Mouse (Mus musculus) adrenal gland, postnatal 10 days (tissue): ENCODE measurements around the gene Cyp4a29. TPM values are rescaled to one million over a fixed set of nuclear protein-coding genes. Genes with fewer than 3 reads are reported as not detected.
"Not testable (repeated sequence)": the region's sequence is repeated elsewhere in the genome, so short reads cannot be mapped to it uniquely, and the experiment has no call there.

Experiments
- DNase-seq: peaks from one replicate; pipeline ENCODE4 v3.0.0; 2021; ENCODE audit warnings: mixed read lengths
- long read RNA-seq, 2 experiments: library from polyadenylated mRNA; stranded (forward); transcript quantifications; one replicate each; pipeline ENCODE4 v2.0.0; 2021
- total RNA-seq, 2 experiments: library from RNA; stranded (reverse); gene quantifications; 2 replicates each; pipeline ENCODE4 v1.2.3; 2021

The Cyp4a29 gene
- not detected for total RNA-seq
- long read RNA-seq, experiment 1 = 0 reads
- long read RNA-seq, experiment 2 = 0 reads

DNA sequence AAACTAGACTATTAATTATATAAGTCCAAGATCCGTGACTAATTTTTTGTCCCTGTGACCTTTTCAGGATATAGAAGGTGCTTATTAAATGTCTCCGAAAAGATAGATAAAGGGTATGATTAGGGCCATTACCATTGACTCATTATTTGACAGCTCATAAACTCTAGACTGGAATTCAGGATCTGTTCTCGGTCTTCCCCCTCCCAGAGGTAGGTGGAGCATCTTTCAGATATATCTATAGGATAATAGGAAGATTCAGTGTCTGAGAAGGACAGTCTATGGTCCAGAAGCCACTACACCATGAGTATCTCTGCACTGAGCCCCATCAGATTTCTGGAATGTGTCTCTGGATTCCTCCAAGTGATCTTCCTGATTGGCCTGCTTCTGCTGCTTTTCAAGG lies at the start of gene Cyp4a29:
TSS of gene Cyp4a29 (plus strand) at position 301 of the 400 bp plus-strand sequence.
- DNase-seq = no peak

DNA sequence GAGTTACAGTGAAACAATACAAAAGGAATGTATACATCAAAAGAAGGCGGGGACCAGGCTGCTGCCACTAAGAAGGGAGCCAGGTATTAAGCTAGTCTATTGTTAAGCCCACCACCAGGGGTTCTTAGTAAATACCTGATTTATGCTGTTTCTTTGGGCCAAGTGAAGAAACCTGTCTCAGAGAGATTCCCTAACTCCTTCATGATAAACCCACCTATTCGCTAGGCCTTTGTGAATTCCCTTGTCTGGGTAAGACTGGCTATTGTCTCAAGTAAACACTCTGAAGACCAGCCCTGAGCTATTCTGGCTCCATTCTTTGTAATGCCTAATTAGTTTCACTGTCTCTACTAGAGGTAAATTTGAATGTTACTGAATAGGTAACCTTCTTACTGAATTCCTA lies 9.0 kb upstream of the Cyp4a29 start:
- not testable (repeated sequence) for DNase-seq

DNA sequence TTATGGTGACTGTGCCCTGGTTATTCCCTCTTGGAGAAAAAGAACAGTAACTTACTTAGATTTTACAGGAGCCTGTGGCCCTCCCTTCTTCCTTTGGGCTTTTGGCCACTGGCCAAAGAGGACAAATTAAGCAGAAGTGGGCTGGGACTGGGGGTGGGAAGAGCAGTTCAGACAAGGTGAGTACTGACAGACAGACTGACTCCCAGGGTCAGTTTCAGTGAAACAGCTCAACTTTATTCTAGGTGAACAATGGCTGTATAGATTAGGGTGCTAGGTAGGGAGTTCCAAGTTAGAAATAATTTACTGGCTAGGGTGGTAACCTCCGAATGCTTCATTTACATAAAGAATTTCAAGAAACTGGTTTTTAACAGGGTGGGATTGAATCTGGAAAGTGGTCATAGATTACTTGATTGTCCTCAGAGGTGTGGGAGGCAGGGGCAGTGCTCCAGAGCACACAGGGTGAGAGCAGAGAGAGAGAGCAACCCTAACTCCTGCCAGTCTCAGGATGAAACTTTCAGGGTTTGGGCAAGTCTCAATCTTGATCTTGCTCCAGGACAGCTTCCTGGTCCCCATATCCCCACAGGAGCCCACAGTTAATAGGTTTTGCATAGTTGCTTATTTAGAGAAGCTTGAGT lies 5.3 kb upstream of the Cyp4a29 start:
- no peak for DNase-seq

DNA sequence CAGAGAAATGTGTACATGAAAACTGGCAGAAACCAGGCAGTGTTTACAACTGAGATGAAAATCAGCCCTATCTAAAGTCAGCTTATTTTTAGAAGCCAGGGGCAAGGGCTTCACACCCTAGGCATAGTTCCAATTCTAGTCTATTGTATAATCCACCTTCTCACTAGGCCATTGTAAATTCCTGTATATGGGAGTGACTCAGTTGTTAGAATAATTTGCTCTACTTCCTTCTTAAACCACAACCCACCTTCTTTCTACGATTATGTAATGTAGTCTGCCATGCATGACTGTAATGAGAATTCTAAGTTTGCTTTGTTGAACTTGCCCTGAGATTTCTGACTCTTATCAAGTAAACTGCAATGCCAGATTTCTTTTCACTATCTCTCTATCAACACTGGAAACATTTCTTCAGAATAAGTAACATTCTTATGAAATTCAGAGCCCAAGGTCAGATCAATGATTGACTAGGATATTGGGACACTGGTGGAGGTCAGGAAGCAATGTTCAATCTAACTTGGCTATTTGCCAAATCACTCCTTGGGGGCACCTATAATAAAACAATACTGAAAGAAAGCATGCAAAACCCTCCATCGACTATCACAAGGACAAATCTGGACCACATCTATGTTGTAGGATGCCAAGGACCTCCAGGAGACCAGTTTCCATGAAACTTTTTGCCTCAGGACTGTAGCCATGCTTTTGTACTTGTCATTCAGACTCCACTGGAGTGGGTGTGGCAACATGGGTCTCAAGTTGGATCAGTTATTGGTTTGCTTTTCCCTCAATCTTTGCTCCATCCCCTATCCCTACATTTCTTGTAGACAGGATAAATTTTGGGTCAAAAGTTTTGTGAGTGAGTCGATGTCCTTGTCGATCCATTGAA lies 23.0 kb downstream of the Cyp4a29 start:
- DNase-seq = not testable (repeated sequence)

DNA sequence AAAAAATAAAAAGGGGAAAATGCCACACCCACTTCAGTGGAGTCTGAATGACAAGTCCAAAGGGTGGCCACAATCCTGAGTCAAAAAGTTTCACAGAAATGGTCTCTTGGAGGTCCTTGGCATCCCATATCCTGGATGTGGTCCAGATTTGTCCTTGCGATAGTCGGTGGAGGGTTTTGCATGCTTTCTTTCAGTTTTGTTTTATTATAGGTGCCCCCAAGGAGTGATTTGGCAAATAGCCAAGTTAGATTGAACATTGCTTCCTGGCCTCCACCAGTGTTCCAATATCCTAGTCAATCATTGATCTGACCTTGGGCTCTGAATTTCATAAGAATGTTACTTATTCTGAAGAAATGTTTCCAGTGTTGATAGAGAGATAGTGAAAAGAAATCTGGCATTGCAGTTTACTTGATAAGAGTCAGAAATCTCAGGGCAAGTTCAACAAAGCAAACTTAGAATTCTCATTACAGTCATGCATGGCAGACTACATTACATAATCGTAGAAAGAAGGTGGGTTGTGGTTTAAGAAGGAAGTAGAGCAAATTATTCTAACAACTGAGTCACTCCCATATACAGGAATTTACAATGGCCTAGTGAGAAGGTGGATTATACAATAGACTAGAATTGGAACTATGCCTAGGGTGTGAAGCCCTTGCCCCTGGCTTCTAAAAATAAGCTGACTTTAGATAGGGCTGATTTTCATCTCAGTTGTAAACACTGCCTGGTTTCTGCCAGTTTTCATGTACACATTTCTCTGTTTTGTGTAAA lies 36.5 kb downstream of the Cyp4a29 start:
- DNase-seq = not testable (repeated sequence)

DNA sequence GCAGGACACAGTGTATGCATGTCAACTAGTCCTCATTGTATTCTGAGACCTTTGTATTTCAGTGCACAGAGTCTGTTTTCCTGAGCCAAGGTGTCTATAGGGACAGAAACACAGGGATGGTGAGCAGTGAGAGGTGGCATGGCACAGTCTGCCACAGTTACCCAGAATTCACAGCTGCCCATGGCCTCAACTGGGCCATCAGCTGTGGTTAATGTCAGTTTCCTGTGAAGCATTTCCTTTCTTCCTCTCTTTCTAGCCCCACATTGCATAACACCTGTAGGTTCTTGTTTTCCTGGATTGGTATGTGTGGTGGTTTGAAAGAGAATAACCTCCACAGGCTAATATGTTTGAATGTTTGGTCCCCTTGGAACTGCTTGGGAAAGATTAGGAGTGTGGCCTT lies 38.5 kb downstream of the Cyp4a29 start:
- no peak for DNase-seq

DNA sequence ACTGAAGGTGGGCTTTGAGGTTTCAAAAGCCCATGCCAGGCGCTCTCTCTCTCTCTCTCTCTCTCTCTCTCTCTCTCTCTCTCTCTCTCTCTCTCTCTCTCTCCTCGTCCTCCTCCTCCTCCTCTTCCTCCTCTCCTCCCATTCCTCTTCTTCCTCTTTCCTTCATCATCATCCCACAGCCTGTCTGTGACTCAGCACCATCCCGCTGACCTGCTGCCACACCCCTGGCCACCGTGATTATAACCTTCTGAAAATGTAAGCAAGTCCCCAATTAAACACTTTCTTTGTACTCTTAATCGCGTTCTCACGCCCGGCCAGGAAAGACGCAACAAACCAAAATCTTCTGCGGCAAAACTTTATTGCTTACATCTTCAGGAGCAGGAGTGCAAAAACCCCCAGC lies 38.9 kb downstream of the Cyp4a29 start:
- not testable (repeated sequence) for DNase-seq

DNA sequence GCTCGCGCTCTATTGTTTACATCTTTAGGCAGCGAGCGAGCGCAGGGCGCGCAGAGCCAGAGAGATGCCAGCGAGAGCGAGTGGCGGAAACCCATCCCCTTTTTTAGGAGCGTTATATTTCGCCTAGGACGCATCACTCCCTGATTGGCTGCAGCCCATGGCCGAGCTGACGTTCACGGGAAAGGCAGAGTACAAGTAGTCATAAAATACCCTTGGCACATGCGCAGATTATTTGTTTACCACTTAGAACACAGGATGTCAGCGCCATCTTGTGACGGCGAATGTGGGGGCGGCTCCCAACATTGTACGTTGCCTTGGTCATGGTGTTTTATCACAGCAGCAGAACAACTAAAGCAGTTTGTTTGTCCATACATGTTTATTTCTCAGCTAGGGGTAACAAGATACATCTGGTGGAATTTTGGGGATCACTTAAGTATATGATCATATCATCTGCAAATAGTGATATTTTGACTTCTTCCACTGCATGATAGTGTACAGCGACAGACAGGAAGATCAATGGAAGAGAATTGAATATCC lies 39.4 kb downstream of the Cyp4a29 start:
- DNase-seq = not testable (repeated sequence)

DNA sequence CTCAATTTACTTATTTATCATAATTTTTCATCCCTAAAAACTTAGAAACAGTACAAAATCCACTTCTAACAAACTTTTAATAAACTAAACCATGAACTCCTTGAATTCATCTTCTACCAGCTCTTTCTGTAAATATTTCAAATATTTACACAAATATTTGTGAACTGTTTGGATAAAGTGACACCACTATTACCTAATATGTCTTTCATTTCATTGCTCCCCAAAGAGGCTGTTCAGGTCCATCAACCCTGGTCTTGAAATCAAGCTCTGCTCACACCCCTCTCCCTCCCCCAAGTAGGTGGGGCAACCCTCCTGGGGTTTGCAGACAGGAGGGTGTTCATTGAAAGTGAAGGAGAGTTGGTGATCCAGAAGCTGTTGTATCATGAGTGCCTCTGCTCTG lies 56.9 kb downstream of the Cyp4a29 start, which contains the start of gene Cyp4a12a:
TSS of gene Cyp4a12a (plus strand) at position 301 of the 400 bp plus-strand sequence.
- not testable (repeated sequence) for DNase-seq

Other genes with a start within 250 kb of the Cyp4a29 start
- 1 to 10 TPM; 2.6 to 4.1 TPM for gene Stil, start 241.9 kb upstream of the Cyp4a29 start, total RNA-seq
- gene Tal1, start 185.7 kb upstream of the Cyp4a29 start, total RNA-seq = 1 to 10 TPM; 5.4 to 7.7 TPM
- 1 to 10 TPM in 1 of 2 experiments, under 1 TPM in 1; 0.99 to 1.9 TPM for gene Pdzk1ip1, start 153.4 kb upstream of the Cyp4a29 start, total RNA-seq
- under 1 TPM; 0.18 to 0.39 TPM for gene Cyp4x1, start 107.8 kb upstream of the Cyp4a29 start, total RNA-seq
- gene Cyp4a12a, start 57.0 kb downstream of the Cyp4a29 start, total RNA-seq = not detected
- under 1 TPM in 1 of 2 experiments, not detected in 1; 0.12 TPM for gene Cyp4a12b, start 169.5 kb downstream of the Cyp4a29 start, total RNA-seq
- gene Cyp4a30b, start 210.5 kb downstream of the Cyp4a29 start, total RNA-seq = not detected